Mouse (Mus musculus) bone marrow, adult 2 months (tissue): ENCODE results near the gene Ildr1.
A peak's percentile ranks its signal among the peaks of the same experiment; 100 is the strongest.

Experiments used
- CTCF ChIP-seq: fragments of 200-500 bp; IDR thresholded peaks from 2 replicates; pipeline ENCODE4 v1.5.1; 2011; ENCODE audit warnings: low read length, control low read depth; ENCODE audit not compliant: control insufficient read depth, insufficient read depth
- POLR2A ChIP-seq: fragments of 200-500 bp; IDR thresholded peaks from 2 replicates; pipeline ENCODE4 v1.6.1; 2011; ENCODE audit warnings: low read depth, mild to moderate bottlenecking, control low read depth, low read length, borderline replicate concordance; ENCODE audit not compliant: control insufficient read depth

- TF ChIP-seq POLR2A (no peak), CTCF (0 out of 2 replicates have a peak, but pooled peaks have one; percentile 23)
Observed at GRCm38 (mm10) chr16:36720194-36721055, 26.6 kb downstream of the Ildr1 start.
